Mouse (Mus musculus) right cerebral cortex, adult 18-20 months (tissue): Measurements from ENCODE around the gene D2hgdh.

Experiments used
- DNase-seq: peaks from one replicate; pipeline ENCODE4 v3.0.0; 2022; ENCODE audit warnings: mixed read lengths

D2hgdh gene

DNA sequence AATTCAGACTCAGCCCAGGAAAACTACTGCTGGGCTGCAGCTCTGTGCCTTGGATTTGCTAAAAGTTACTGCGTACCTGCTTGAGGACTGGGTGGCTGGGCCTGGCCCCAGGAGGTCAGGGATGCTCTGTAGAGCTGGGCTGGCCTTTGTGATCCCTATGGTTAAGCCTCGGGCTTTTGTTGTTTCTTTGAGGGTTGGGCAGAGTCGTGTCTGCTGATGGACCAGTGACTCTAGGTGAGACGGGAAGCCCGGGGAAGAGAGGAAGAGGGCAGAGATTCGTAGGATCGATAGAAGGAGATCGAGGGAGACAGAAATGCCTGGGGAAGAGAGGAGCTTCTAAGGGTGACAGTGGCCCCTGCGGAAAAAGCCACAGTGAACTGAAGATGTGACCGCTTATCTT, at the start of gene D2hgdh:
D2hgdh (plus strand) TSS at position 301 of the 400 bp plus-strand sequence.
- DNase-seq, result no peak

DNA sequence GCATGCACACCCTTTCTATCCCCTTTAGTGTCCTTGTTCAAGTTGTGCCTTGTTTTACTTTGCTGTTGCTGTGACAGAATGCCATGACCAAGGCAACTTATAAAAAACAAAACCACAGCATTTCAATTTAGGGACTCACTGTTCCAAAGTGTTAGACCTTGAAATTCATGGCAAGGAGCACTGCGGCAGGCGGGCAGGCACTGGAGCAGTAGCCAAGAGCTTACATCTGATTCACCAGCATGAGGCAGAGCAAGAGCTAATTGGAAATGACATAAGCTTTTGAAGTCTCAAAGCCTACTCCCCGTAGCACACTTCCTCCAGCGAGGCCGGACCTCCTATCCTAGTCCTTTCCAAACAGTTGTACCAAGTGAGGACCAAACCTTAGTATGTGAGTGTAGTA, 48.0 kb upstream of the D2hgdh start:
- DNase-seq, result no peak

DNA sequence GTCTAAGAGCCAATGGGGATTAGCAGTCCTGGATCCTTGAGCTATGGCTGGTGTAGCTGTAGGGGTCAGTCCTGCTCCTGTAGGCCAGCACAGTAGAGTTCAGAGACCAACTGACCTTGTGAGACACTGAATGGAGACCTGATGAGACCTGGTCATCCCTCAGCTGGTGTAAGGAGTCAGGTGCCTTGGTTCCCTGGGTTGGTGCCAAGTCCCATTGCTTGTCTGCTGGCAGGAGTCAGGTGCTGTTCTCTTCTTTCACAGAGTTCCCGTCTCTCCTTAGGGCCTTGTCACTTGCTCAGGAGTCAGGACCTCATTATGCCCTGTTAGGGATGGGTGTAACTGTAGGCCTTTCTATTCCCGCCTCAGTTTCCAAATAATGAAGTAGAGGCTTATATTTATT, 37.8 kb upstream of the D2hgdh start:
- no peak for DNase-seq

DNA sequence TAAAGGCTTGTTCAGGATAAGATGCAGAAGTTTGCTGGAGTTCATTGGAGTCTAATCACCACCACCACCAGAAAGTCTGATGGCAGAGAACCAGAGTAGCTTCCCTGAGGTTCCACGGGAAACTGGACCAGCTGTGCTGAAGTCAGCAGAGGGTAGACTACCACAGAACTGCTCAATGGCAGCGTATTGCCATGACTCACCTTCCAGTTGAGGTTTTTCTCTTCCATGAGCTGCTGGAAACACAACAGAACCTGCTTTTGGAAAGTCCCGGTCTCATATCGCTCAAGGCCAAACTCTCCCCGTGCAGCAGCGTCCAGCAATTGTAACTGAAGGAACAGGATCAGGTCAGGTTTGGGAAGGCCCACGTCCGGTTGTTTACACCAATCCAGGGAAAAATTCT, 30.2 kb upstream of the D2hgdh start:
- no peak for DNase-seq

DNA sequence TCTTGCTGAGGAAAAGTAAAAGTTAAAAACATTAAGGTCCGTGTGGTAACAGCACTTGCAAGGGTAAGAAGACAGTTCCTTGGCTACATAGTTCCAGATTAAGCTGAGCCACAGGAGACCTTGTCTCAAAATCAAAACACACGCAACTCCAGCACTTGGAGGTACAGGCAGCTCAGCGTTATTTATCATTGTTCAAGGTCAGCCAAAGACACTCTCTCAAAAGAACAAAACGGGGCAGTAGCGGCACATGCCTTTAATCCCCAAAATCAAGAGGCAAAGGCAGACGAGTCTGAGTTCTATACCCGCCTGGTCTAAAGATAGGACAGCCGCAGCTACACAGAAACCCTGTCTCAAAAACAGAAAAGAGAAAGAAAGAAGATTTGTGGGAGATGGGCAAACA, 28.8 kb upstream of the D2hgdh start:
- DNase-seq, result no peak

DNA sequence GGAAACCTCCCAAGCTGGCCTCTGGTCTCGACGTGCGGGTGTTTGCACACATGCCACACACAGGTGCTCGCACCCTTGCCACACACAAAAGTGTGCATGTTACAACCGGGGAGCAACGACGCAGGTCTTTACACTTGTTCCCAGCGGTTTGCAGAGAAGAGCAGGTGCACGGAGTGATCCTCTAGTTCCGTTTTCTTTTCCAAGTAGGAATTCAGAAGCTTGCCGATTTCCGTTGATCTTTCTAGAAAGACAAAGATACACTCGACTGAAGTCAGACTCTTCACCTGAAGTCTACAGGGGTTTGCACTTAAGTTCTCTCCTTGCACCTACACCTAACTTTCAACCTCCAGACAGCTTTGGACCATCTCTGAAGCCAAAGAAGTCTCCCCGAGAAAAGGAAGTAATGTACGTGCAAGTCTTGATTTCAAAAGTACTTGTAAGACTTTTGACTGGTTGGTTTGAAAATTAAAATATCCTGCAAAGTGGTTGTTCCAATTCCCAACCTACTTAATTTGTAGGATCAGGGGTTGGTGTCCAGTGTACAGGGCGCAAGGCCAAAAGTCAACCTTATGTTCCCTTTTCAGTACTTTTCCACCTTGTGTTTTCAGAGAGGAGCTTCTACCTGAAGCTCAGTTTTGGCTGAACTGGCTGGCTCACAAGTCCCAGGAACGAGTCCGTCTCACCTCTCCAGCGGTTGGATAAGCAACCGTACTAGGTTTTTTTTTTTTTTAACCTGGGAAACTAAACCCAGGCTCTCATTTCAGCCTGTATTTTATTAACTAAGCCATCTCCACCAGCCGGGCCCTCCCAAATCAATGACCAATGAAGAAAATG, 23.8 kb upstream of the D2hgdh start:
- no peak for DNase-seq

DNA sequence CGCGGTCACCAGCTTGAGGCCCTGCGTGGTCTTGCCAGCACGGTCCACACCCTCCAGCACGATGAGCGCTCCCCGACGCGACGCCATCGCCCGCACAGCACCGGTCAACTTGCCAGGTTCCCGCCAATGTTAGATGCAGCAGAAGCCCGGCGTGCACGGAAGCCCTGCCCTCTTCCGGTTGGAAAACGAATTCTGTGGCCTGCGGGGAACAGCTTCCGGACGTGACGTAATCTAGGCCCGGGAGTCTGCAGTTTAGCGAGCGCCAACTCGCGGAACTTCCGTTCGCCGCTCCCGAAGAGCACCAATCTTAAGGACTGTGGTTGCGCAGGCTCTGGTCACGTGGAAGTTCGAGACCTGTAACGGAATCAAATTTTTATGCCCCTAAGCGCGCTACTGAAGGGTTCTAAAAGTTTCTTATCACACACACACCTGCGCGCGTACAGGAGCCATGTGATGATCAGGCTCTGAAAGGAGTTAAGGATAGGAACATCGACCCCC, 22.9 kb upstream of the D2hgdh start, which contains the start of gene Dtymk:
Dtymk (minus strand) TSS at position 194 of the 498 bp plus-strand sequence.
- peak; percentile 96 for DNase-seq

DNA sequence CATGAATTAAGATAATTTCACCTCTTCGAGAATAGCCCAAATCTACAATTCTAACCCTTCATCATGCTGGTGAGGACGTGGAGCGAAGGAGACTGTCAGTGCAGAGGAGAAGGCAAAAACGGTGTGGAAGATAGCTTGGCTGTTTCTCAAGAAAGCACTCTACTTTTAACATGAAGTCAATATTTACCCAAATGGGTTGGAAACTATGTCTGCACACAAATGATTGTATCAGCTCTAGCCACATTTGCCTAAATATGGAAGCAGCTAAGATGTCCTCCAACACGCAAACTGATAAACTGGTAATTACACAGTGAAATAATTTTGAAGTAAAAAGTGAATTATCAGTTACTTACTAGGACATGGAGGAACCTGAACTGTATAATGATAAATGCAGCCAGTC, 21.9 kb upstream of the D2hgdh start:
- no peak for DNase-seq

DNA sequence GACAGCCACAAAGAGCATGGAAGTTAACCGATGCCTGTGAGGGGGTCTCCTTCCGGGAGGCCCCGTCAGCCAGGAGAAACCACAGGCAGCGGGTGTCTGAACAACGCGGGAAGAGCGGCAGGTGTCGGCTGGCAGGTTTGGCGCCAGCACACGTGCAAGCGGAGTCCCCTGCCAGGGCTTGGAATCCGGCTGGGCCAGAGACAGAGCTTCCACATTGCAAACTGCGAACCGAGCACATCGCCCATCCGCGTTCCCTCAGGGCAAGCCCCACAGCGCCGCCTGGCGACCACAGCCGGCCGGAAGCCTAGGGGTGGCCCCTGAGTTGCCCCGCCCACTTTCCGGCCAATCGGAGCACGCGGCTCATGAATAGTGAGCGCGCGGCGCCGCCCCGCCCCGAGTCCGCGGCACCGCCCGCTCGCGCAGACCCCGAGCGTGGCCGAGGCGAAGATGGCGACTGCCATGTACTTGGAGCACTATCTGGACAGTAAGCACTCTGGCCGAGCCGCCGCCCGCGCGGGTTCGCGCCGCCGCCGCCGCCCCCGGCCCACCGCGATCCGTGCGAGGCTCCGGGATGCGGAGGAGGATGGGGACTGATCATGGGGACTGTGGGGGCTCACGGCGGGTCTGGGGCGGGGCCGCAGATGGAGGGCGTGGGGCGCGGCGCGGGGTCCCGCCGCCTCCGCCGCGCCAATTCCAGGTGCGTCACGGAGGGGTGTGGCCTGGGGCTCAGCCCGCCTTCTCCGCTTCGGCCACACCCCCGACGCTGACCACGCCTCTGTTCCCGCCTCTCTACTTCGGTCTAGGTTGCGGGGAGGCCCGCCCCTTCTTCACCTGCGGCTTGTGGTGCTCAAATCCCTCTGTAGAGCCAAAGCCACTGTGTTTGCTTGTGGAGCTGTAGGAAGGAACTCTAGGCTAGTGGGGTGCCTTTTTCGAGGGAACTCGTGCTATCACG, 20.9 kb upstream of the D2hgdh start, which contains the start of gene Ing5:
Ing5 (plus strand) TSS at position 410 of the 952 bp plus-strand sequence.
- peak; percentile 100 for DNase-seq

DNA sequence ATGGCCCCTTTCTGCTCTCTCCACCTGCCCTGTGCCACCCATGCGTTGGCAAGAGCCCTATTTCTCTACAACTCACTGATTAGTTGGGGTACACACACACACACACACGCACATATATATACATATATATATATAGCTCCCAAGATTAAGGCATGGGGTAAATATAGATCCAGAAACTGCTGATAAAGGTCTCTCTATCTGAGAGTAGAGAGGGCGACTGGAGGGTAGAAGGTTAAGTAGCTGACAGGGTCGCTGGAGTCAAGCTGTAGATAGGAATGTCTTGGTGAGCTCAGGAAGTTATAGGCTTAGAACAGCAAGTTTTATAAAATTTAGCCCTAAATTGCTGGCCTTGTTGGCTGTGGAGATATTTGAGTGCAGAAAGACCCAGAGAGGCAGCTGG, 19.9 kb upstream of the D2hgdh start:
- DNase-seq, result no peak

DNA sequence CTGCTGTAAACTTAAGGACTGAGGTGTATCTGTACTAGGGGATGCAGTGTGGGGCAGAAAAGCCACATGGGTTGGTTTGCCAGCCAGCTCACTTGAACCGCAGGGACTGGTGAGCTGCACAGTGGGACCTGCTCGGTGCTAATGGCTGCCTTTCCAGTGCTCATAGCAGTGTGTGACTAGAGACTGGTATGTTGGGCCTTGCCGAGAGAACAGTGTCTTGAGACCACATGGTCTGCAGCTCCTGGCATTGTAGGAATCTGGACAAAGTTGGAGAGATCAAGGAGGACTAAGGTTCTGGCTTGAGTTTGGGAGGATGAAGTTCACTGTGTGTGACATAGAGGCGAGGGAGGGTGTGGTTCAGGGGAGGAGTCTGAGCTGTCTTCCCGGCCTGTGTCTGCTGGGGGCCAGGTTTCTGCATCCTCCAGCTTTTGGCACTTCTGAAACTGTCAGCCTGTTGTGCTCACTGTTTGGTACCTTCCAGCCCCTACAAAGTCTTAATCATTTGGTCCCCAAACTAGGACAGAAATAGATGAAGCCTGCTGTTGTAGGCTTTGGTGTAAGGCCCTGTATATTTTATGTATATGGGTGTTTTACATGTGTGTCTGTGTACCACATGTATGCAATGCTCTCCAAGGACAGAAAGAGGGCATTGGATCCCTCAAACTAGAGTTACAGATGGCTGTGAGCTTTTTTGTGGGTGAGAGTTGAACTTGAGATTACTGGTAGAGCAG, 19.3 kb upstream of the D2hgdh start:
- no peak for DNase-seq

DNA sequence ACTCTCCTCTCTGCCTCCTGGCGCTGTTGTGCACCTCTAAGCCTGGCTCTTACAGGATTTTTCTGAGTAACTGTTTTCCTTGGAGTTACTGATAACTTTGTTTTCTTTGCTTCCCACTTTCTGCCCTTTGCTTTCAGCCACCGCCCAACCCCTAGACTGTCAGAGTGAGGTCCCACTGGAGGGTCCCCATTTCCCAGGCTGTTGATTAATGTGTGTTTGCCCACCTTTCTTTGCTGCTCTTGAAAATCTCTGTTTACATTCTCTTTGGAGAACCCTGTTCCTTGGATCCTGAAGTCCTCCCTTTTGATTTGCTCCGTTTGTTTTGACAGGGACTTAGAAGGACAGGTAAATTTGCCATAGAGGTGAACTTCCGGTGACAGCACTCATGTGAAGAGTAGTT, 15.8 kb upstream of the D2hgdh start:
- no peak for DNase-seq

DNA sequence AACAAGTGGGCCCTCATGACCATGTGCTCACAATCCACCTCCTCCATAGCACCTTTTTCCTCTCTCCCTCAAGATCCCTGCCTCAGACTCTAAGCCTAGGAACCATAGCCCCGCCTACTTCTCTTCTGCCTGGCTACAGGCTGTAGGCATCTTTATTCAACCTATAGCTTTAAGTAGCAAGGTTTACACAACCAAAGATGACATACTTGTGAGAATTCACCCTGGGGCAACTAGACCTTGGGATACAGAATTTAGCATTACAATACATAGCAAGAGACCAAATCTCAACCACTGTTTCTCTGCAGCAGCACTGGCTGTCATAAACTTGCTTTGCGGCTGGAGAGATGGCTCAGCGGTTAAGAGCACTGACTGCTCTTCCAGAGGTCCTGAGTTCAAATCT, 14.7 kb upstream of the D2hgdh start:
- no peak for DNase-seq

DNA sequence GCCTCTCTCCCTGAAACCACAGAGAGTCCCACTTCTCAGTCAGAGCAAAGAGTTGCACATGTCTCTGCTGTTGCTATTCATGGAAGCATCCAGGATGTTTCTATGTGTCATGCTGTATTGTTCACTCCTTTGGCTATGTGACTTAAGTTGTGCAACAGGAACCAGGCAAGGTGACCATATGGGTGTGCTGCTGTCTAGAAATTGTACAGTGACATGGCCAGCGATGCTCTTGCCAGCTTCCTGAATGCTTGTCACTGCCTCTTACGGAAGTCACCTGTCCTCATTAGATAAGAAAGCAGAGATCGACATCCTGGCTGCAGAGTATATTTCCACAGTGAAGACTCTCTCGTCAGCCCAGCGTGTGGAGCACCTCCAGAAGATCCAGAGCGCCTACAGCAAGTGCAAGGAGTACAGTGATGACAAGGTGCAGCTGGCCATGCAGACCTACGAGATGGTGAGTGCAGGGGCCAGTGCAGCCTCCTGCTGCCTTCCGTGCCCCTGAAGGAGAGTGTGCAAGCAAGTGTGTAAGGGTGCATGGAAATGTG, 13.1 kb upstream of the D2hgdh start:
- no peak for DNase-seq

DNA sequence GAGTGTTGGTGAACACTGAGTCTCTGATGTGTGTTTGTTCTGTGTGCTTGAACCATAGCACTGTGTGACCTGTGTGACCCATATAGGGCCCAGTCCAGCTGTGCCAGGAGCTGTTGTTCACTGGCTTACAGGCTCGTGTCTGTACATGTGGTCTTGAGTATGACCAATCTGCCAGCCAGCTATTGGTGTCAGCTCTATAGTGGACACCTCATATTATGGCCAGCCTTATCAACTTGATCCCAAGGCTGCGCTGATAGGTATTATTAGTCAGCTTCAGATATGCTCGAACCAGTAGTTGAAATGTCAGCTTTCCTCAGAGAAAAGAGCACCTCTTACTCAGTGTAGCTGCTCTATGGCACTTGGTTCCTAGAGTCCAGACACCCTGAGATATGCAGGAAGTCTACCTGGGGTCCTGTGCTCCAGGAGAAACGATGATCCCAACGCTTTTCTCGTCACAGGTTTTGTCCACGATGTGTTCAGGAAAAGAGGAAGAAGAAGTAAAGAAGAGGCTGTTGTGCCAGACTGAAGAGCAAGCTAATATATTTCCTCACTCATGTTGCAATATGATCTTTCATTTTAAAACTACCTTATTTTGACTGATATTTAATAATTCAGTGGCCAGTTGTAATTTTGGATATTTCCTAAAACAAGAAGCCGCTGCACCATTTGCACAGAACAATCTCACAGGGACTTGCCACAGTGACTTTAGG, 6.7 kb upstream of the D2hgdh start:
- no peak for DNase-seq

DNA sequence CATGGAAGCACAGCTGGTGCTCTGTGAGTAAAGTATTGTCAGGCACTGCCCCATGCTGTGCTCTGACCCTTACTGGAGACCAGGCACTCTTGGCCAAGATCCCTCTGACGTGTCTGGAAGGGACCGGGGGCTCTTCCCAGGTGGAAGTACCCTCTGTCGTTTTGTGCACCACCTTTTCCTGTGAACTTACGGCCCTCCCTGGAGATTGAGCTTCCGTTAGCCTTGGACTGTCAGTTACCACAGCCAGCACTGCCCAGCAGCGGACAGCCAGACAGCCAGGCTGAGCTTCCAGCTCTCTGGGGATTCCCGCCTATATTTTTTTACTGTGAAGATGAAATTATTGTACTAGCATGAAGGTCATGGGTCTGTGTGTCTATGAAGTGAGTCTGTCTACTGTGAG, 6.0 kb upstream of the D2hgdh start:
- no peak for DNase-seq

DNA sequence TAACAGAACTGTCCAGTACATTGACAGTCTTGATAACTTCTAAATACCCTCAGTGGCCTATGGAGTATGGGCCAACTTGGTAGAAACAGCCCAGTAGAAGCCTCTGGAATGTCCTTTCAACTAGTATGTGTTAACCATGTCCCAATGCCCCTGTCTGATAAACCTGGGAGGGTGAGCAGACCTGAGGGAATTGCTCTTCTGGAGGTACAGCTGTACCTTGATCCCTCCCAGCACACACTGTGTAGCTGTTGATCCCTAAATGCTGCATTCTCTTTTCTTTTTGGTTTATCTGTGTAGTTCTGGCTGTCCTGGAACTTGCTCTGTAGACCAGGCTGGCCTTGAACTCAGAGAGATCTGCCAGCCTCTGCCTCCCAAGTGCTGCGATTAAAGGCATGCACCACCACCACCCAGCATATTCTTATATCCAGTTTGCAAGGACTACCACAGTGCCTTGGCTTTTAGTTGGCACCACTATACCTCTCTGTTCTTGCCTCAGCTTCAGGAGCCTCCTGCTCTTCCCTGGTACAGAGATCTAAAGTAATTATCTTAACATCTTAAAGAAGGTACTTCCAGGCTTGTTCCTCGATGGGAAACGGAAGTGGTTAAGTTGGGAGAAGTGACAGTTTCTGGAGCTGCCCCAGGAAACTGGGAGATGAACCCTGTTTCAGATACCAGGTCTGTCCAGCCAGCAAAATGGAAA, 763 bp upstream of the D2hgdh start:
- DNase-seq, result no peak

DNA sequence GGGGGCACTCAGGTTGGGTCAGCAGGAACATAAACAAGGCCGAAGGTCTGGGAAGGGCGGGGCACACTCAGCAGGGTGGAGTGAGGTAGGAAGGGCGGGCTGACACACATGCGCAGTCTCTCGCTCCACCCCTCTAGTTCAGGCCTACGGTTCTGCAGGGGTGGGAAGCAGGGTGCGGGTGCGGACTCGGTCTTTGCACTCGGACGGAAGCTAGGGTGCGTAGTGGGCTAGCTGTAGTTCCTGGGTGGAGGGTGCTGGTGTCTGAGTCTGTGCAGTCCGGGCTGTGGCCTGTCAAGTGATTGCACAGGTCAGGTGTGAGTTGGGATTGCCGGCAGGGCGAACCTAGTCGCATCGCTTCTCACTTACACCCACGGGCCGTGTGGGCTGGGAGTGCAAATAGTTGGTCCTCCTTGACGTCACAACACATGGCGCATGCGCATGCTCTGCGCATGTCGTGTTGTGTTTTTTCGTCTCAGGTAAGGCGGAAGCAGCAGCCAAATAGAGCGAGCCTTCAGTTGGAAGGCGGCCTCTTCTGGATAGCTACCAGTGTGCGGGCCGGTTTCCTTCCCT, 481 bp downstream of the D2hgdh start:
- DNase-seq, result peak; percentile 97

DNA sequence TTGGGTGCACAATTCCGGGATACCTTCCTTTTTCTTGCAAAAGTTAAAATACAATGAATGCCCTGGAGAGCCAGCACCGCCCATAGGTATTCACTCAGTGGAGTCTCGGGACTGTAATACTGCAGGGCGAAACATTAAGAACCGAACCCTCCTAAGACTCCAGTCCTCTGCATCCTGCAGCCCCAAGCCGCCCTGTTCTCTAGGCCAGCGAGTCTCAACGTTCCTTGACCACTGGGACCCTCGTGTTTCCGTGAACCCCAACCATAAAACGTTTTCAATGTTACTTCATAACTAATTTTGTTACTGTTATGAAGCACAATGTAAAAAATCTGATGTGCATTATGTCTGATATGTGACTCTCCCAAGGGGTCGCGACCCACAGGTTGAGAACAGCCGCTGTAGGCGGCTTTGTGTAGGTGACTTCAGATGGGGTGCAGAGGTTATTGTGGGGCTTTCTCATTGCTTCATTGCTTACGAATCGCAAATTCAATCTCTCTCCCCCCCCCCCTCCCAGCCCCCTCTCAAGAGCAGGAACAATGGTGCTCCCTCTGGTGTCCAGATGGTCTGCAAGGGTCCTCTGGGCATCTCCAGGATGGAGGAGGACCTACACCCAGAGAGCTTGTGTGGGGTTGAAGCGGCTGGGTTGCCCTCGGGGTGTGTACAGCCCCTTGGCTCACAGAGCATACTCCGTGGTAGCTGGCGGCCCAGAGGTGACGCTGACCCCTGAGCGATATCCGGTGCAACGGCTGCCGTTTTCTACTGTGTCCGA, 1.2 kb downstream of the D2hgdh start:
- DNase-seq, result no peak

DNA sequence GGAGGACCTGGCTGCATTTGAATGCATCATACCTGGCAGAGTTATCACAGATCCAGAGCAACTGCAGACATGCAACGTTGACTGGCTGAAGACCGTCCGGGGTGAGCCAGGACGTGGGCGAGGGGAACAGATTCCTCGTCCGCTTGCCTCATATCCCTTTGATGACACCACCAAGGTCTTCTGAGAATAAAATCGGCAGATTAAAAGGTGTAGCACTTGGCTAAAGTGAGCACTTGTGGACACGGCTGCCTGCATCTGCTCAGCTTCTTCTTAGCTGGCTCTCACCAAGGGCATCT, 1.8 kb downstream of the D2hgdh start:
- DNase-seq, result no peak
